Mouse (Mus musculus) liver, embryonic 15.5 days (tissue): ENCODE data around the gene Gm10964. TPM values are rescaled to one million over a fixed set of nuclear protein-coding genes. Genes with fewer than 3 reads are reported as not detected.

ENCODE experiments used
- ATAC-seq: fragments of 200-750 bp; cut with Nextera tagmentation; 2 replicates; pipeline ENCODE4 v1.8.0; 2017; ENCODE audit warnings: moderate number of reproducible peaks, mild to moderate bottlenecking, moderate library complexity; ENCODE audit not compliant: insufficient read depth
- H3K27ac ChIP-seq: fragments of 300-500 bp; sonication (generic); replicated peaks from 2 replicates; pipeline ENCODE4 v1.5.1; 2015; ENCODE audit warnings: mild to moderate bottlenecking, inconsistent platforms
- H3K27me3 ChIP-seq: fragments of 300-500 bp; sonication (generic); 2 replicates; pipeline ENCODE4 v1.6.1; 2015; ENCODE audit warnings: mild to moderate bottlenecking, inconsistent platforms
- H3K36me3 ChIP-seq: fragments of 300-500 bp; sonication (generic); replicated peaks from 2 replicates; pipeline ENCODE4 v1.6.1; 2015; ENCODE audit warnings: moderate library complexity, mild to moderate bottlenecking, inconsistent platforms
- H3K4me1 ChIP-seq: fragments of 300-500 bp; sonication (generic); replicated peaks from 2 replicates; pipeline ENCODE4 v1.6.1; 2015; ENCODE audit warnings: inconsistent platforms
- H3K4me2 ChIP-seq: fragments of 300-500 bp; sonication (generic); 2 replicates; pipeline ENCODE4 v1.6.1; 2015; ENCODE audit warnings: moderate library complexity, mild to moderate bottlenecking, inconsistent platforms
- H3K4me3 ChIP-seq: fragments of 300-500 bp; sonication (generic); replicated peaks from 2 replicates; pipeline ENCODE4 v1.5.1; 2015; ENCODE audit warnings: mild to moderate bottlenecking, inconsistent platforms
- H3K9ac ChIP-seq: fragments of 300-500 bp; sonication (generic); 2 replicates; pipeline ENCODE4 v1.6.1; 2015; ENCODE audit warnings: moderate library complexity, mild to moderate bottlenecking, inconsistent platforms
- H3K9me3 ChIP-seq: fragments of 300-500 bp; sonication (generic); replicated peaks from 2 replicates; pipeline ENCODE4 v1.6.1; 2016; ENCODE audit warnings: inconsistent platforms
- whole genome bisulfite sequencing: fragments of 180-500 bp; shearing (Covaris S2); methylation state at CpG from one replicate; pipeline ENCODE4 v1.1.7; 2015; ENCODE audit warnings: mixed read lengths; ENCODE audit not compliant: insufficient replicate concordance; 5-methylcytosine and 5-hydroxymethylcytosine counted together
- polyA plus RNA-seq: library from polyadenylated mRNA; unstranded; fragments of >200 nt; fragmentation: Nextera tagmentation; extraction: Ambion mirVana; gene quantifications from 2 replicates; pipeline ENCODE4 v1.2.1, GENCODE M21; 2015

Gene Gm10964
- polyA plus RNA-seq, 1 experiment from 2014 or later: not detected

GRCm38 (mm10) chr3:103716774-103717760, 22.1 kb upstream of the Gm10964 start:
- no peak overlapping the region for H3K27ac ChIP-seq
- H3K4me1 ChIP-seq: no peaks in the 10 kb centered on the region
- 51% methylated on average over 15 of the region's 15 CpGs for WGBS
- H3K36me3 ChIP-seq: no peaks in the 10 kb centered on the region
- no peak overlapping the region for H3K4me3 ChIP-seq
- no peaks in the 10 kb centered on the region for H3K9me3 ChIP-seq
- no peak overlapping the region for H3K4me2 ChIP-seq
- no peaks in the 10 kb centered on the region for H3K27me3 ChIP-seq
- no peak overlapping the region for H3K9ac ChIP-seq
- no peak for ATAC-seq

DNA sequence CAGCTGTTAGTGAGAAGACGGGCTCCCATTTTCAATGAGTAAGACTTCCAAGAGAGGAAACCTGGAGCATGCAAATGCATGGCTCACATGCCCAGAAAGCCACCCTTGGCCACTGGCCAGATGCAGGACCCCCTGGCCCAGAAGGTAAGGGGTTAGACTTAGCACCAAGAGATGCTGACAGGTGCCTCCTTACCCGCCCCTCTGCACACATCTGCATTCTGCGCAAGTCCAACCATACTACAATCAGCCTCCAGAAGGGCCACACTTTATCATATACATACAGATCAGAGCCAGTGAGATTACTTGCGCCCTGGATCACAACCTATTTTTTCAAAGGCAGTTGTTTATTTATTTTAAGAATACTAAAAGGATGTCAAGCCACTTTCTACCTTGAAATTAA, 20.4 kb upstream of the Gm10964 start:
- Histone ChIP-seq H3K9me3 (no peaks in the 10 kb centered on the region), H3K27ac (no peak overlapping the region), H3K4me1 (no peaks in the 10 kb centered on the region), H3K4me3 (no peak overlapping the region), H3K4me2 (no peak overlapping the region), H3K27me3 (no peaks in the 10 kb centered on the region), H3K36me3 (no peaks in the 10 kb centered on the region), H3K9ac (no peak overlapping the region)
- no peak for ATAC-seq
- WGBS: 54% methylated on average over 4 of the region's 4 CpGs

- no peak overlapping the region for H3K4me3 ChIP-seq
- no peaks in the 10 kb centered on the region for H3K36me3 ChIP-seq
- ATAC-seq: peak; percentile 81
- H3K9me3 ChIP-seq: no peaks in the 10 kb centered on the region
- H3K27me3 ChIP-seq: no peaks in the 10 kb centered on the region
- no peak overlapping the region; the same call in 1 of the 2 replicates for H3K27ac ChIP-seq
- H3K9ac ChIP-seq: no peak overlapping the region
- 0 out of 2 replicates have a peak, but pooled peaks cover 4% of the 10 kb centered on the region for H3K4me1 ChIP-seq
- WGBS: 17% methylated on average over 3 of the region's 3 CpGs
- H3K4me2 ChIP-seq: no peak overlapping the region
These were observed 15.0 kb upstream of the Gm10964 start for GRCm38 (mm10) chr3:103724137-103724536.

DNA sequence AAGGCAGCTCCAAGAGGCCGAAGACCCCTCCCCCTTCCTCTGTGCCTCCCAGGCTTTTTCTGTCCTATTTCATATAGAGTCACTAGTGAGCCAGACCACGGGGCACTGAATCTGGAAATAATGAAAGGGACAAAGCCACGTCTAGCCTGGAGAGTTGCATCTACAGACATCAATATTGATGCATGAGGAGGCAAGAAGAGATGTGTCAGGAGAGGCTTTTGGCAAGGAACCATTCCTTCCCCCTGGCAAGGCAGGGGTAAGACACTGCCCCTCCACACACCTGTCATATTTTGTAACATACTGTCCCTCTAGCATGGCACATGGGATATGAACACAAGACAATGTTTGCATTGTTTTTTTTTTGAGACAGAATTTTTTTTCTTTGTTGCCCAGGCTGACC, 12.5 kb upstream of the Gm10964 start:
- no peak overlapping the region for H3K9ac ChIP-seq
- H3K4me1 ChIP-seq: 0 out of 2 replicates have a peak, but pooled peaks cover 4% of the 10 kb centered on the region
- H3K27me3 ChIP-seq: no peaks in the 10 kb centered on the region
- H3K4me3 ChIP-seq: no peak overlapping the region
- H3K36me3 ChIP-seq: no peaks in the 10 kb centered on the region
- ATAC-seq: no peak
- WGBS: 37% methylated on average over 3 of the region's 3 CpGs
- H3K9me3 ChIP-seq: no peaks in the 10 kb centered on the region
- no peak overlapping the region for H3K4me2 ChIP-seq
- no peak overlapping the region for H3K27ac ChIP-seq

DNA sequence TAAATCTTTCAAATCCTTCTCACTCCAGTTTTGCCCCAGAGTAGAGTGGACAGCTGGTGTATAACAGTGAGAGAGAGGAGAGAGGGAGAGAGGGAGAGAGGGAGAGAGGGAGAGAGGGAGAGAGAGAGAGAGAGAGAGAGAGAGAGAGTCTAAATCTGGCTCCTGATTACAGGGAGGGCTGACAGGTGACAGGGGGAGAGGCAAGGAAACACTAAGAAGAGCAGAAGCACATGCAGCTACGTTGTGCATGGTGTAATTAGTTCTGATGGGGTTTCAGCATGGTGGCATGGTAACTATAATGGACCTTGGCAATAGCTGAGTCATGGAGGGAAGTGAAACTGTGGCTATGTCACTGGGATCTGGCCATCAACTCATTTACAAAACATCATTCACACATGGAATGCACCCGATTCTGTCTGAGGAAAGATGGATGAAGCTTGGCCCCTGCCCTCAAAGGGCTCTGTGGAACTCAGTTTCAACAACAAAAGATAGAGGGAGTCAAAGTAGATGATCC, 11.3 kb upstream of the Gm10964 start:
- Histone ChIP-seq H3K9ac (no peak overlapping the region), H3K4me1 (0 out of 2 replicates have a peak, but pooled peaks cover 4% of the 10 kb centered on the region), H3K36me3 (no peaks in the 10 kb centered on the region), H3K4me3 (no peak overlapping the region), H3K27me3 (no peaks in the 10 kb centered on the region), H3K27ac (no peak overlapping the region), H3K4me2 (no peak overlapping the region), H3K9me3 (no peaks in the 10 kb centered on the region)
- 38% methylated on average over 2 of the region's 2 CpGs for WGBS
- ATAC-seq: no peak

DNA sequence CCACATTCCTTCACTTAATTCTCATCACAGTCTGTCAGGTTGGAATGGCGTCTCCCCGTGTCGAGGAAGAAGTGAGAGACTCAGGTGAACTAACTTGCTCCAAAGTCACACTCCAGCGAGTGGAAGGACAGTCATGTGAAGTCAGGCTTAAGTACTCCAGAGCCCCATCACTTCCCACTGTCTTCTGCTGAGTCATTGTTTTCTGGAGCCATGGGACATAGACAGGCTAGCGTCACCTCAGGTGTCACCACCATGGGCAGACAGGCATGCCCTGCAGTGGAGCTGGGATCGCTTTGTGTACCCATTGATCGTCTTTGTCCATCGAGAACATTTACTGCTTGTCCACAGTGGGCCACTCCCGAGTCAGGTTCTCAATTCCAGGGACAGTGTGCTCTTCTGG, 9.3 kb upstream of the Gm10964 start:
- no peaks in the 10 kb centered on the region for H3K9me3 ChIP-seq
- H3K27ac ChIP-seq: no peak overlapping the region
- no peaks in the 10 kb centered on the region for H3K36me3 ChIP-seq
- no peak overlapping the region for H3K4me3 ChIP-seq
- H3K9ac ChIP-seq: no peak overlapping the region
- ATAC-seq: peak; percentile 54; the same call in 1 of the 2 replicates
- no peaks in the 10 kb centered on the region for H3K27me3 ChIP-seq
- peaks cover 5% of the 10 kb centered on the region for H3K4me1 ChIP-seq
- WGBS: 72% methylated on average over 9 of the region's 9 CpGs
- no peak overlapping the region for H3K4me2 ChIP-seq

DNA sequence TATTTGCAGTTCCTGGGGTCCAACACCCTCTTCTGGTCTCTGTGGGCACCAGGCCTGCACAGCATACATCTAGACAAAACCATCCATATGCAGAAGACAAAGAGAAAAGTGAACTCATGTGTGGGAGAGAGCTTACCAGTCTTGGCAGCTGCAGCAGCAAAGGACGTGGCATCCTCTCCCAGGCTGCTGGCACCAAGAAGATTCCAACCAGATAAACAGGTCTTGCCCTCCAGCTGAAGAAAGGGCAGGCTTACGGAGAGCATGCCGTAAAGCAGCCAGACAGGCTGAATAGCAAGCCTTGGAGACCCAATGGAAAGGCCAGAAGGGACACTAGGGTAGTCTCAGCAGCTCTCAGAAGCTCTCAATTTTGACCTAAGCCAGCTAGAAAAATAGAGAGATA, 7.0 kb upstream of the Gm10964 start:
- WGBS: 76% methylated on average over 3 of the region's 3 CpGs
- ATAC-seq: no peak

GRCm38 (mm10) chr3:103733176-103733575, 6.0 kb upstream of the Gm10964 start:
- Histone ChIP-seq H3K9me3 (no peaks in the 10 kb centered on the region), H3K9ac (no peak overlapping the region), H3K4me1 (peaks cover 15% of the 10 kb centered on the region), H3K36me3 (peaks cover 15% of the 10 kb centered on the region), H3K27ac (no peak overlapping the region), H3K27me3 (no peaks in the 10 kb centered on the region), H3K4me3 (no peak overlapping the region), H3K4me2 (no peak overlapping the region)
- WGBS: 36% methylated on average over 2 of the region's 2 CpGs
- no peak for ATAC-seq

More for the DNA sequence above, 7.0 kb upstream of the Gm10964 start:
- peaks cover 9% of the 10 kb centered on the region for H3K4me1 ChIP-seq
- H3K9me3 ChIP-seq: no peaks in the 10 kb centered on the region
- H3K4me2 ChIP-seq: no peak overlapping the region
- H3K9ac ChIP-seq: no peak overlapping the region
- H3K27me3 ChIP-seq: no peaks in the 10 kb centered on the region
- H3K27ac ChIP-seq: no peak overlapping the region
- H3K36me3 ChIP-seq: peaks cover 13% of the 10 kb centered on the region
- H3K4me3 ChIP-seq: no peak overlapping the region

GRCm38 (mm10) chr3:103733799-103734695, 5.1 kb upstream of the Gm10964 start:
- Histone ChIP-seq H3K4me1 (peaks cover 20% of the 10 kb centered on the region), H3K4me3 (no peak overlapping the region), H3K27me3 (no peaks in the 10 kb centered on the region), H3K4me2 (no peak overlapping the region), H3K27ac (no peak overlapping the region), H3K9ac (no peak overlapping the region), H3K36me3 (peaks cover 18% of the 10 kb centered on the region), H3K9me3 (no peaks in the 10 kb centered on the region)
- no peak for ATAC-seq
- 71% methylated on average over 19 of the region's 19 CpGs for WGBS

GRCm38 (mm10) chr3:103734696-103735519, 4.3 kb upstream of the Gm10964 start:
- ATAC-seq: no peak
- no peak overlapping the region for H3K4me3 ChIP-seq
- no peaks in the 10 kb centered on the region for H3K27me3 ChIP-seq
- peaks cover 20% of the 10 kb centered on the region for H3K4me1 ChIP-seq
- H3K4me2 ChIP-seq: no peak overlapping the region
- no peak overlapping the region for H3K9ac ChIP-seq
- no peak overlapping the region for H3K27ac ChIP-seq
- peaks cover 22% of the 10 kb centered on the region for H3K36me3 ChIP-seq
- no peaks in the 10 kb centered on the region for H3K9me3 ChIP-seq
- WGBS: 31% methylated on average over 11 of the region's 11 CpGs
